Mouse (Mus musculus): Measurements from ENCODE around the gene Tmem33. TPM values are rescaled to one million over a fixed set of nuclear protein-coding genes. Genes with fewer than 3 reads are reported as not detected.

The Tmem33 gene
- polyA plus RNA-seq, 1 experiment from 2014 or later: 88.1 TPM

Other genes starting within 250 kb of the Tmem33 start
- 0.05 TPM in 1 of 2 replicates, not detected in the other for gene Phox2b, start 161.3 kb upstream of the Tmem33 start, polyA plus RNA-seq (2015; fragmentation: Nextera tagmentation; extraction: Ambion mirVana)
- gene Slc30a9, start 46.4 kb downstream of the Tmem33 start, polyA plus RNA-seq (2015; fragmentation: Nextera tagmentation; extraction: Ambion mirVana): 91.4 and 93.2 TPM in 2 replicates
- 3.0 and 3.4 TPM in 2 replicates for gene Bend4, start 167.7 kb downstream of the Tmem33 start, polyA plus RNA-seq (2015; fragmentation: Nextera tagmentation; extraction: Ambion mirVana)